Mouse (Mus musculus): ENCODE data around the gene Robo4.

The Robo4 gene

DNA sequence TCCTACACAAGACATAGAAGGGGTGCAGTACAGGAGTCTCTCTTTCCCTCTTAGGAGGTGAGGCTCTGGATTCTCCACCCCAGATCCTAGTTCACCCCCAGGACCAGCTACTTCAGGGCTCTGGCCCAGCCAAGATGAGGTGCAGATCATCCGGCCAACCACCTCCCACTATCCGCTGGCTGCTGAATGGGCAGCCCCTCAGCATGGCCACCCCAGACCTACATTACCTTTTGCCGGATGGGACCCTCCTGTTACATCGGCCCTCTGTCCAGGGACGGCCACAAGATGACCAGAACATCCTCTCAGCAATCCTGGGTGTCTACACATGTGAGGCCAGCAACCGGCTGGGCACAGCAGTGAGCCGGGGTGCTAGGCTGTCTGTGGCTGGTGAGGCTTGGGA is 804 bp downstream of the Robo4 start:
- DNase-seq (ENCODE audit: low read depth, low spot score): no peak

- no peak for DNase-seq (ENCODE audit: low read depth, low spot score)
Measured at GRCm38 (mm10) chr9:37403011-37403410, 1.3 kb downstream of the Robo4 start.

DNA sequence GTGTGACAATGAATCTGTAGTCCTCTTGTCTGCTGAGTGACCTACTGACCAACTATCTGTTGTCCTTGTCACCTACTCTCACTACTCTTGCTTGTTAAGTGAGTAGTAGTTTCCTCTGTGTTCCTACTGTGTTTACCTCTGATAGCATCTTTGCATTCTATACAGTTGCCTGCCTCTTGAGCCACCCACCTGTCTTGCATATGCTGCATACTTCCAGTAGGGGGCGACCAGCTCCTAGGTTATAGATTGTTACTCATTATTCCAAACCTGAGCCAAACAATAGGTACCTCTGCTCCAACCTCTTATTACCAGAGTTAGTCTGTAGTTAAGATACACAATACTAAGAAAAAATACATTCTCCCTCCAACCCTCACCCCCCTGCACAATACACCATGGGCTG is 4.7 kb downstream of the Robo4 start:
- peak; percentile 64 for DNase-seq (ENCODE audit: low read depth, low spot score)

DNA sequence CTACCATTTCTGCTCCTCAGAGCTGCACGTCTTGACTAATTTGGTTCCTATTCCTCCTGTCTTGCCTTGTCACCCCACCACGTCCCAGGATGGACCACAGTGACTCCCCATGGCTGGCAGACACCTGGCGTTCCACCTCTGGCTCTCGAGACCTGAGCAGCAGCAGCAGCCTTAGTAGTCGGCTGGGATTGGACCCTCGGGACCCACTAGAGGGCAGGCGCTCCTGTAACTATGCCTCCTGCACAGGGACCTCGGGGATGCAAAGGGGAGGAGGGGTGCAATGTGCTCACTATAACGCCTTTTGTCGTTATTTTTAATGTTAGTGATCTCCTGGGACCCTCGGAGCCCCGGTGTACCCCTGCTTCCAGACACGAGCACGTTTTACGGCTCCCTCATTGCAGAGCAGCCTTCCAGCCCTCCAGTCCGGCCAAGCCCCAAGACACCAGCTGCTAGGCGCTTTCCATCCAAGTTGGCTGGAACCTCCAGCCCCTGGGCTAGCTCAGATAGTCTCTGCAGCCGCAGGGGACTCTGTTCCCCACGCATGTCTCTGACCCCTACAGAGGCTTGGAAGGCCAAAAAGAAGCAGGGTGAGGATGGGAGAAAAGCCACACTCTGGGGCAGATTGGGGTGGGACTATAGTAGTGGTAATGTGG is 6.3 kb downstream of the Robo4 start:
- no peak for DNase-seq (ENCODE audit: low read depth, low spot score)

DNA sequence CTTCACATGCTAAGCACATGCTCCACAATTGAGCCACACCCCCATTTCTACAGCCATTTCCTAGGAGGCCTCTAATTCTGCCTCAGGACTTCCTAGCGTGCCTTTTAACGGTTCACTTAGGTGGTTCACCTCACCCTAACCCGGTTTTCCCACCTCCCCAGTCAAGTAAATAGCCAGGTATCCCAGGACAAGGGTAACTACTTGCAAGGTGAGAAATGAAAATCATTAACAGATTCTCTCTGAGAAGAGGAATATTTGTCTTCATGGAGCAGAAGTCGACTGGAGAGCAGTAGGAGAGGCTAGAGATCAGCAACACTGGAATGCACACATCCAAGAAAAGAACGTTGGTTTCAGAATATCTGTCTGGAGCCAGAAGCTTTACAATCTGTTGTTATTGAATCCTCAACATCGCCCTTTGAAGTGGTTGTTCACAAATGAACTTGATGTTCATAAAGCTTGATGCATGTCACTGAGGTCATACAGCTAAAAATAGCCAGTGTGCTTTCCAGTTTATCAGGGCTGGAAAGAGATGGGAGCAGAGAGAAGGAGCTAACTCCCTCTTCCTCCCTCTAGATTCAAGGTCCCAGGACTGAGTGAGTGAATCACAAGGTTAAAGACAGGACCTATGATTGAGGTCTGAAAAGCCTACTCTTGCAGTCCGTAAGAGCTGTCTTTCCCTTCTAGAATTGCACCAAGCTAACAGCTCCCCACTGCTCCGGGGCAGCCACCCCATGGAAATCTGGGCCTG is 8.2 kb downstream of the Robo4 start:
- no peak for DNase-seq (ENCODE audit: low read depth, low spot score)

DNA sequence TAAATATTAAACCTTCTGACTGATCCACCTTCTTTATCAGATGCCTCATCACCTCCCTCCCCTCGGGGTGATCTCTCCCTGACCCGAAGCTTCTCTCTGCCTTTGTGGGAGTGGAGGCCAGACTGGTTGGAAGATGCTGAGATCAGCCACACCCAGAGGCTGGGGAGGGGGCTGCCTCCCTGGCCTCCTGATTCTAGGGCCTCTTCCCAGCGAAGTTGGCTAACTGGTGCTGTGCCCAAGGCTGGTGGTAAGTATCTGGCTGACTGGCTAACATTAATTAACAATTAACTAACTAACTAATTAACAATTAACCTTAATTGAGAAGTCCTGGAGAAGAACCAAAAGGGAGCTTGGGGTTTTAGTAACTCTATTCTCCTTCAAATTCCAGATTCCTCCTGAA is 11.3 kb downstream of the Robo4 start:
- DNase-seq (ENCODE audit: low read depth, low spot score): no peak

DNA sequence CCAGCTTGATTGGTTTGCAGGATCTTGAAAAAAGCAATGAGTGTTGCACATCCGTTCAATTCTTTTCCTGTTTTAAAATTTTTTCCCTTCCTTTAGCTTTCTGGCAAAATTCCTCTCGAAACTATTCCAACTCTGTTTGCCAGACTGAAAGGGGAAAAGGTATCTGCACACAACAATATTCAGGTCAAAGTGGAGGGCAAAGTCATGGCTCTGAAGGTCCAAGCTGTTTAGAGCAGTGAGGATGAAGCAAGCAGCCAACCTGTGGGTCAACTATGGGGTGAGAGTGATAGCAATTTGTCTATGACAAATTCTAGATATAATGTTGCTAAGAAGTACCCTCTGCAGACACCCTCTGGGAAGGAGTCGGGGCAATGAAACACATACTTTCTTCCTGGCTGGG is 13.0 kb downstream of the Robo4 start:
- no peak for DNase-seq (ENCODE audit: low read depth, low spot score)

- no peak for DNase-seq (ENCODE audit: low read depth, low spot score)
Measured at GRCm38 (mm10) chr9:37418791-37419190, 17.1 kb downstream of the Robo4 start.

GRCm38 (mm10) chr9:37420676-37421075 is 19.0 kb downstream of the Robo4 start:
- peak; percentile 86 for DNase-seq (ENCODE audit: low read depth, low spot score)

GRCm38 (mm10) chr9:37421239-37421638 is 19.5 kb downstream of the Robo4 start:
- peak; percentile 56 for DNase-seq (ENCODE audit: low read depth, low spot score)

DNA sequence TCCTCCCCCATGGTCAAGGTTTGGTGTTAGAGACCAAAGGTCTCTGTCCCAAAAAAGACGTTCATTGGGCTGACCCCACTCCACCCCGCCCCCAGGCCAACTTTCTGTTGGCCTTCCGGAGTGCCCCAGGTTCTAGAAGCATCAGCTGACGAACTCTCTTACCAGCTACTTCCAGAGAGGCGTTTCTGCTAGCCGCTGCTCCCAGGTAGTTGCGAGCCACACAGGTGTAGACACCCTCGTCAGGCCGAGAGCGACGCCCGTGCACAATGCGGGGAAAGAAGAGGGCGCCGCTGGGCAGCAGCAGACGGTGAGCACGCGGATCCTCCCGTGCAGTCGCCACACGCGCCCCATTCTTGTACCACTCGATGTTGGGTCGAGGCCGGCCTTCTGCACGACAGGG is 27.6 kb downstream of the Robo4 start:
- DNase-seq (ENCODE audit: low read depth, low spot score): no peak

- peak; percentile 85 for DNase-seq (ENCODE audit: low read depth, low spot score)
Measured at GRCm38 (mm10) chr9:37430582-37430981, 28.9 kb downstream of the Robo4 start.

DNA sequence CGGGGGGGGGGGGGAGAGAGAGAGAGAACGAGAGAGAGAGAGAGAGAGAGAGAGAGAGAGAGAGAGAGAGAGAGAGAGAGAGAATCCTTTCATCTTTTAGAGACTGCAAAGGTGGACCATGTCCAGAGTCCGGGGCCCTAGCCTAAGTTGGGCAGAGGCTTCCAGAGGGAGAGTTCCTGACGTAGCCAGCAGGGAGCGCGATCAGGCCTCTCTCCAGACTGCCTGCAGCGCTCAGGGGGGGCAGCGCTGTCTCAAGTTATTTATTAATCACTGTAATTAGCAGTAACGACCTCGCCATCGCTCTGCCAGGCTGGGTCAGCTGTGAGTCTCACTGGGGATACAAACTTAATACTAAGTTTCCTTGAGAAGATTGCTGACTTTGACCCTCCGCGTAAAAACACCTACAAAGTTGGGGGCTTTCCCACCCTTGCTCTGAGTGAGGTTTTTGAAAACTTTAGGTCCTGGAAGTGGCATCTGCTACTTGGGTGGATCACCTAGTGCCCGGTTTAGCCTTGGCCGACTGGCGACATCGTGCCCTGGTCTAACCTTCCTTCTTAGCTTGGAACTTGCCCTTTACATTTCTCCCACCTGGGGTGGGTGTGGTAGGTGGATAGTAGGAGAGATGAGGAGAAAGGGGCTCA is 30.4 kb downstream of the Robo4 start:
- DNase-seq (ENCODE audit: low read depth, low spot score): no peak

DNA sequence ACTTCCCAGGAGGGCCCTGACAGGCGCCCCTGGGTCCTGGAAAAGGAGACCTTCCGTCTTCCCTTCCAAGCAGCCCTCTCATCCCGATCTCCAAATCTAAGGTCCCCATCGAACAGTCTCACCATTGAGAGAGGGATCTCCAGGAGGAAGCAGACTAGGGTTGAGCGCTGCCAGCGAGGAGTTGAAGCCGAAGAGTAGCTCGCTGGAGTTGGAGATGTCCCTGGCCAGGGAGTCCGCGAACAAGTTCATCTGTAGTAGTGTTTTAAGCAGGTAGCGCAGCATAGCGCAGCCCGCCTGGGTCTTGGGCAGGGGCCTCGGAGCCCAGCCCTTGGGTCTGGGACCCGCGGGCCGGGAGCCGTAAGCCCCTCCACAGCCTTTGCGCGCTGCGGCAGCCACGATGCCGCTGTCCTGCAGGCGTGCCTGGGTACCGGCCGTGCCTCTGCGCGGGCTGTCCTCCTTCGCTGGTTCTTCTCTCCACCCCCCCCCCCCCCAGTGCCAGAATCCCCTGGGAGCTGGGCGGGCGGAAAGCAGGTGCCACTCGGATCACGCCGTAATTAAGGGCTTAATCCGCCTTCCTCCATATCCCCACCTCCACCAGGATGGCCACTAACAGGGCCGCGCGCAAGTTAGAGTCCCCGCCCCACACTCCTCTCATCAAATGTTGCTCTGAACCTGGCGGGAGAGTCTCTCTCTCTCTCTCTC is 31.2 kb downstream of the Robo4 start, which contains the start of gene Robo3:
Gene Robo3, minus strand, starts transcription at position 527 of the 702 bp plus-strand sequence.
- no peak for DNase-seq (ENCODE audit: low read depth, low spot score)

GRCm38 (mm10) chr9:37433823-37434560 is 32.3 kb downstream of the Robo4 start:
- no peak for DNase-seq (ENCODE audit: low read depth, low spot score)

GRCm38 (mm10) chr9:37434932-37435331 is 33.2 kb downstream of the Robo4 start:
- DNase-seq (ENCODE audit: low read depth, low spot score): no peak

DNA sequence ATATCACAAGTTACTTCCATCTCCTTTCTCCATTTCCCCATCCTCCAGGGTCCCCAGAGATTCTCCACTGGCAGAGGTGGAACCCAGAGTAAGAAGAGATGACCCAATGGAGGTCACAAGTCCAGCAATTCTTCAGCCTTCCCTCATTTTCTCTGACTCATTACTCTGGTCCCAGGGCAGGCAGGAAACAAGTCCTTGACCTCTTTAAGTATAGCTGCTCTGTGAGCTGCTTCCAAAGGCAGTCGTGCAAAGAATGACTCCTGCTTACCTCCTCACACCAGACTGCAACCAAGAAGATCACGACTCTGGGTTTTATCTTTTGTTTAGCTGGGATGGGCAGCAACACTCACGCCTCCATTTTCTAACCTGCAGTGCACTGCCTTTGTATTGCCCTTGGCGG is 33.9 kb downstream of the Robo4 start:
- DNase-seq (ENCODE audit: low read depth, low spot score): no peak

GRCm38 (mm10) chr9:37437772-37438735 is 36.4 kb downstream of the Robo4 start:
- DNase-seq (ENCODE audit: low read depth, low spot score): no peak

DNA sequence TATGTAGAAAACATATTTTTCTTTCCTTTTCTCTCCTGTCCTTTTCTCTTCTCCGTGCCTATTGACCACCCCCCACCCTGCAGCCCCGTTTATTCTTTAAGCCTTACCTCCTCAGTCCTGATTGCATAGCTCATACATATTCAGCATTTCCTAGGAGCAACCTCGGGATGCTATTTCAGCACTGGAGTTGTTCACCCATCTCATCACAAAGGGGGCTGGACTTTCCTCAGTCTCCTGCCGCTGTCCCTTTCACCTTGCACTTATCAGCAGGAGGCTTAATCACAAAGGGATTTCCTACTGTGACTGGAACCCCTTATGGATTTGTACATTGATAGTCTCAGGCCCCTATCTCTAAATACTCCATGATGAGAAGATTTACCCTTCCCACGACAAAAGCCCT is 50.7 kb downstream of the Robo4 start:
- no peak for DNase-seq (ENCODE audit: low read depth, low spot score)

GRCm38 (mm10) chr9:37453328-37453727 is 51.6 kb downstream of the Robo4 start:
- DNase-seq (ENCODE audit: low read depth, low spot score): no peak
